Mouse (Mus musculus) c-Kit-positive CD71-positive TER-119-positive erythroid progenitor cells, embryonic 14.5 days (primary cell): ENCODE data around the gene Gm20388.

ENCODE experiments used
- DNase-seq: peaks from one replicate; pipeline ENCODE4 v3.0.0-alpha.2; 2013; ENCODE audit warnings: low spot score

Gene Gm20388

GRCm38 (mm10) chr8:122018046-122018831 is 2107.6 kb downstream of the Gm20388 start:
- DNase-seq: no peak

GRCm38 (mm10) chr8:122019162-122019561 is 2108.5 kb downstream of the Gm20388 start:
- DNase-seq: no peak

GRCm38 (mm10) chr8:122020050-122020771 is 2109.6 kb downstream of the Gm20388 start:
- DNase-seq: no peak

GRCm38 (mm10) chr8:122021725-122022124 is 2111.1 kb downstream of the Gm20388 start:
- DNase-seq: no peak

GRCm38 (mm10) chr8:122022274-122022673 is 2111.6 kb downstream of the Gm20388 start:
- no peak for DNase-seq

GRCm38 (mm10) chr8:122022705-122023104 is 2112.1 kb downstream of the Gm20388 start:
- DNase-seq: no peak

GRCm38 (mm10) chr8:122025546-122025945 is 2114.9 kb downstream of the Gm20388 start:
- DNase-seq: no peak

GRCm38 (mm10) chr8:122028116-122028515 is 2117.5 kb downstream of the Gm20388 start:
- no peak for DNase-seq

GRCm38 (mm10) chr8:122030965-122031364 is 2120.3 kb downstream of the Gm20388 start:
- no peak for DNase-seq

- no peak for DNase-seq
Observed at GRCm38 (mm10) chr8:122032741-122033140, 2122.1 kb downstream of the Gm20388 start.

GRCm38 (mm10) chr8:122035543-122035942 is 2124.9 kb downstream of the Gm20388 start:
- no peak for DNase-seq

GRCm38 (mm10) chr8:122036325-122036724 is 2125.7 kb downstream of the Gm20388 start:
- DNase-seq: no peak

GRCm38 (mm10) chr8:122037279-122037678 is 2126.6 kb downstream of the Gm20388 start:
- no peak for DNase-seq

- no peak for DNase-seq
Observed at GRCm38 (mm10) chr8:122038076-122038475, 2127.4 kb downstream of the Gm20388 start.

- no peak for DNase-seq
Observed at GRCm38 (mm10) chr8:122039452-122039851, 2128.8 kb downstream of the Gm20388 start.

GRCm38 (mm10) chr8:122047206-122047870 is 2136.7 kb downstream of the Gm20388 start:
- DNase-seq: no peak

- DNase-seq: no peak
Observed at GRCm38 (mm10) chr8:122049266-122049665, 2138.6 kb downstream of the Gm20388 start.

- no peak for DNase-seq
Observed at GRCm38 (mm10) chr8:122049923-122050322, 2139.3 kb downstream of the Gm20388 start.

- DNase-seq: no peak
Observed at GRCm38 (mm10) chr8:122050620-122051019, 2140.0 kb downstream of the Gm20388 start.

- no peak for DNase-seq
Observed at GRCm38 (mm10) chr8:122055321-122055720, 2144.7 kb downstream of the Gm20388 start.

- no peak for DNase-seq
Observed at GRCm38 (mm10) chr8:122056113-122056512, 2145.5 kb downstream of the Gm20388 start.

- DNase-seq: no peak
Observed at GRCm38 (mm10) chr8:122056882-122057281, 2146.2 kb downstream of the Gm20388 start.

- DNase-seq: no peak
Observed at GRCm38 (mm10) chr8:122058510-122058909, 2147.9 kb downstream of the Gm20388 start.
